Mouse (Mus musculus) thymus, postnatal 10 days (tissue): ENCODE results near the gene Mbtd1.

Experiments used
- DNase-seq, 2 experiments: peaks; one replicate each; pipeline ENCODE4 v3.0.0; 2021; ENCODE audit warnings: low spot score in 2 of 2

The Mbtd1 gene

DNA sequence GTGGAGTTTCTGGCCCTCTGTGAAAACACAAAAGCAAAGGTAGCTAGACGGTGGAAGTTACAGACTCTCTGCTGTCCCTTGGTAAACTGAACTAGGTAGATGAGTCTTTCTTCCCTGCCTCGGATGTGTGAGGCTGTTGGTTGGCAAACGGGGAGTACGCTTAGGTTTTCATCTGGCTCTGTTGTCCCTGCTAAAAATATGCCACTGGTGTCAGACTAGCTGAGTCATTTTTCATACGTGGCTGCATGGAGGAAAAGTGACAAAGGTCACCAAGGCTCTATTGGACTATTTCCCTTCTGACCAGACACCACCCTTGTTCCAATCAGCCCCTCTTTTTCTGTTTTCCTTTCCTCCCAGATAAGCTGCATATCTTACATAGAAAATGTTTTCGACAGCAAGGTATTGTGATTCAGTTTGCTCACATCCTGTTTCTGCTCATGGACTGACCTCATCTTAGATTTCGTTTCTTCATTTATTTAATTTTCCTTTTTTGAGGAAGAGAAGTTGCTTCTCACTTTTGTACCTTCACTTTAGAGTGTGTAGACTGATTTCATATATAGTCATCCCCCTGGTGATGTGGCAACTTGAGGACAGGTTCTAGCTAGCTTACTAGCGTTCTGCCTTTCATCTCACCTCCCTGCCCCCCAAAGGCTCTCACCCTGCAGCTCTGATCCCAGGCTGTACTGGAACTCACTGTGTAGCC, 102.1 kb downstream of the Mbtd1 start:
- no peak for DNase-seq

DNA sequence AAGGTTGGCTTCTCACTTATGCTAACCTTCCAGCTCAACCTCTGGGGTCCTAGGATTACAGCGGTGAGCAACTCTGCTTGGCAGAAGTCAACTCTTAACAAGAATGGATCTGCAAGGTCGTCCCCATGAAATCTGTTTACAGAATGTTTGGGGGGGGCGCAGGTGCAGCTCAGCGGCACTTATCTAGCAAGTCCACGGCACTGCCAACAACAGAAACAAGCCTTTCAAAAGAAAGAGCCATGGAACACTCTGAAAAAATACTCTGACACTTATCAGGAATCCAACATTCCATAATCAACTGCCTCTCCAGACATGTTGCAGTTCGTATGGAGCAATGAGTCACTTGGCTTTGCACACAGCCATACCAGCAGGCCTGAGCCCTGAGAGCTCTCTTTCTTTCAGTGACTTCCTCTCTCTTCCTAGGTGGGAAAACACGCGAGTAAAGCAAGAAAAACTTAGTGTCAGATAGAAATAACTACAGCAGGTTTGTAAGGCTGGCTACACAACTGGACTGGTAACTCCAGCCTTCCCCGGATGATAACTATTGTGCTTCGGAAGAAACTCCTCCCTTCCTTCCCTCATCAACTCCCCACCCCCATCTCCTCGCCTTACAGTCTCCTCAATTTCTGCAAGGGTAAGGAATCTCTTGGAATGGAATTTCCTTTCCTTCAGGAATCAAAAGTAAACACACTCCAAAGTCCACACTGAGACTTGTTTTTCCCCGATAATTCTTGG, 102.8 kb downstream of the Mbtd1 start:
- no peak for DNase-seq

DNA sequence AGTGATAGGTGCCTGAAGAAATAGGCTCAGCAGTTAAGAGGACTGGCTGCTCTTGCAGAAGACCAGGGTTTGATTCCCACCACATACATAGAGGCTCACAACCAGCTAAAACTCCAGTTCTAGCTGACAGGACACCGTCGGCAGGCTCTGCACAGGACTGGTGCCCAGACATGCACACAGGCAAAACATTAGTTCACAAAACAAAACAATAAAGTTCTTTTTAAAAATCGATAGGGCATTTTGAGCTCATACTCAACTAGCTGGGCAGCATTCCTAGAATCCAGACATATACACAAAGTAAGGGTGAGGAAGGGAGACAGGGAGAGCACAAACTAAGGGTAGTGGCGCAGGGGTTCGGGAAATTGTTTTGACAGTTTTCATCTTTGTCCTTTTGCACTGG, 108.9 kb downstream of the Mbtd1 start:
- DNase-seq: no peak

DNA sequence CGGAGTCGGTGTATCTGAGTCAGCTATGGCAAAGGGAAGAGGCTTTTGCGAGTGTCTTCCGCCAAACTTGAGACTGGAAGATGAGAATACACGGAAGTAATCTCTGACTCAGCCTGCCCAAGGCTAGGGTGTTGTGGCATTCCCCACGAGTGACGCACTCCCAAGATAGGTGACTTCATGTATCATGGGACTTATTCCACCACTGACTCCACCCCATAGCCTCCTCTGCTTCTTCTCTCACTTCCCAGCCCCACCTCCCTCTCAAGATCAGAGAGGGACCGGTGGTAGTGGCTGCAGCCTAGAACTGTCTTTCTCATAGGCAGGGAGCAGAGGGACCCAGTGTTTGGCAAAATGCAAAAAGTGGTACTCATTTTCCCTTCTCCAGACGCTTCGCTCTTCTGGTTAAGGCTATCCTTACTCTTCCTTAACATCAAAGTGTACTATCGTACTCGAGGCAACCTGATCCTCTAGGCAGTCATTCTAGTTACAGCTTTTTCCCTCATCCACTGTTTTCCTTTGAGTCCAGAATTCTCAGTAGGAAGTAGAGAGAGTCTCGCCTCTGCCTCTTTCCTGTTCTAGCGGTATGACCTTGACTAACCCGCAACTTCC, 109.6 kb downstream of the Mbtd1 start:
- peak; percentile 51 to 66 for DNase-seq

DNA sequence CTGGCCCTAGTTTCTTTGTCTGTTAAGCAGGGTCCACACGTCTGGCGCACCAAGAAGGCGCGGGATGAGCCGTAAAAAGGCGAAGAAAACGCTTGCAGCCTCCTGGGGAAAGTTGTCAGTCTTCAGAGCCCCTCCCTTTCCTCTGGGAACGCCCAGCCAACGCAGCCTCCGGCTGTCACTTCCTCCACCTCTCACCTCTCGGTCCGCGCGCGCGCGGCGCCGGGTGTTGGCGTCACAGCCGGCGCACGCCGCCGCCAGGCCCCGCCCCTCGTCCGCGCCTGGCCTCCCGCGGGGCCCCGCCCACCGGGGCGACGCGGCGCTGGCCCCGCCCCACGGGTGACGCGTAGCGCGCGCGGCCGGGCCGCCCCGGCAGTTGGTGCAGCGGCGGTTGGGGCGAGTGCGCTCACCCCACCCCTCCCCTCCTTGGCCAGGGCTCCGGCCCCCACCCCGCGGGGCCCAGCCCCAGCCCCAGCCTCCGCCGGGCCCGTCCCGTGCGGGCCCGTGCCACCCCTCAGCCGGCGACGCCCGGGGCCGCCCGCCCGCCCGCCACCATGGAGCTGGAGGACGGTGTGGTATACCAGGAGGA, 110.2 kb downstream of the Mbtd1 start, which contains the start of gene Spag9:
Gene Spag9, plus strand, starts transcription at position 372 of the 586 bp plus-strand sequence.
- DNase-seq: peak; percentile 90 to 94
